Mouse (Mus musculus) gastrocnemius, adult 18-20 months (tissue): ENCODE measurements around the gene Trim9. TPM values are rescaled to one million over a fixed set of nuclear protein-coding genes. Genes with fewer than 3 reads are reported as not detected.

Source experiments
- DNase-seq: peaks from one replicate; pipeline ENCODE4 v3.0.0; 2021; ENCODE audit warnings: low spot score
- total RNA-seq, 2 experiments: library from RNA; stranded (reverse); gene quantifications; 2 replicates each; pipeline ENCODE4 v1.2.3; 2021

Trim9 gene
- total RNA-seq, 2 experiments from 2014 or later, result 0.05 to 0.09 TPM

- no peak for DNase-seq
Measured at GRCm38 (mm10) chr12:70214281-70214680, 133.1 kb downstream of the Trim9 start.

GRCm38 (mm10) chr12:70213601-70214000 is 133.8 kb downstream of the Trim9 start:
- DNase-seq, result no peak

DNA sequence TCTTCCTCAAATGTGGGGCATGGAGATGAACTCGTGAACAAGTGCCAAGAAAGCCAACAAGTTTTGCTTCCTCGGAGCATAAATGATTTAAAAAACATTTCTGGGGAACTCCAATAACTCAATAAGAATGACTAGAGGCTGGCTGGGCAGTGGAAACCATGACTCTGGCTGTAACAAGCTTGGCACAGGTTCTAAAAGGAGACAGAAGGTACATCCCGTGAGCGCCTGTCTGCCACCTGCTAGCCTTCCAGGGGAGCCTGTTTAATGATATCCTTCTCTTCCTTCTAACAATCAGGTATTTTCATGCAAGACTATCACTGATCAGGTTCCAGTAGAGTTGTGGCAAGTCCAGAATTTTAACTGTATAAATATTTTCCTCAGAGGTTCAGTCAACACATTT is 134.9 kb downstream of the Trim9 start:
- DNase-seq, result no peak

- DNase-seq, result no peak
Measured at GRCm38 (mm10) chr12:70208214-70208613, 139.2 kb downstream of the Trim9 start.

DNA sequence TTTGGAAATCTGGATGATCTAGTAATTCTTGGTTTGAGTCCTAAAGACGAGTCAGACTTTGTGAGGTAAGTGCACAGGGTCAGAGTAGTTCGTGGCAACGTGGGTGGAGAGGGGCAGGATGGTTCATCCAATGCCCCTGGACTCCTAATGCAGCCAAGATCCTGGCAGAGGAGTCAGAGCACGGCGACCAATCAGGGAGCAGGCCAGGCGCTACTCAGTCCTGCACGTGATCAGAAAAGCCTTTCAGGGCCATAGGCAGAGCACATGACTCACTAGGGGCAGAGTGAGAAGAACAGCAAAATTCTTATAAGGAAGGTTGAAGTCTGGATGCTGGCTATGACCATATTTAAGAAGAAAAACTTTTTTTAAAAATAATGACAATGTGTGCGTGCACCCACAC is 143.0 kb downstream of the Trim9 start:
- DNase-seq, result no peak

DNA sequence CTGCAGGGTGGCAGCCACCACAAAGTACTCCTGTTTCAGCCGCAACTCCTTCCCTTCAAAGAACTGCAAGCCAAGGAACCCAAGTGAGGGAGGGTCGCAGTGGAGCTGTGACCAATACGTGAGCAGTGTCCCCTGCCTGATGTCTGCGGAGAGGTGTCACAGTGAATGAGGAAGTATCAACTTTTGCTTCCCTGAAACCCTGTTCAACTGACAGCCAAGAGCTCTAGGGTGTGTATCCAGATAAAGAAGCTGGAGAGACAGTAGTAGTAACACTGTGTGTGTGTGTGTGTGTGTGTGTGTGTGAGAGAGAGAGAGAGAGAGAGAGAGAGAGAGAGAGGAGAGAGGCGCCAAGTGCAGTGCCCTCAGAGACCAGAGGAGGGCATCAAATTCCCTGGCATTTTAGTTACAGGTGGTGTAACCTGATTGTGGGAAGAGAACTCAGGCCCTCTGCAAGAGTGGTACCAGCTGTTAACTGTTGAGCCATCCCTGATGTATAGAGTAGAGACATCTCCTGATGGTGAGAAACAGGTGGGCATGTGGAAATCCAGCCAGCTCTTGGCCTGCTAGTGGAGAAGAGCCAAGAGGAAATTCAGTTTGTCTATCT is 145.4 kb downstream of the Trim9 start:
- DNase-seq, result no peak

GRCm38 (mm10) chr12:70196341-70196740 is 151.1 kb downstream of the Trim9 start:
- no peak for DNase-seq

DNA sequence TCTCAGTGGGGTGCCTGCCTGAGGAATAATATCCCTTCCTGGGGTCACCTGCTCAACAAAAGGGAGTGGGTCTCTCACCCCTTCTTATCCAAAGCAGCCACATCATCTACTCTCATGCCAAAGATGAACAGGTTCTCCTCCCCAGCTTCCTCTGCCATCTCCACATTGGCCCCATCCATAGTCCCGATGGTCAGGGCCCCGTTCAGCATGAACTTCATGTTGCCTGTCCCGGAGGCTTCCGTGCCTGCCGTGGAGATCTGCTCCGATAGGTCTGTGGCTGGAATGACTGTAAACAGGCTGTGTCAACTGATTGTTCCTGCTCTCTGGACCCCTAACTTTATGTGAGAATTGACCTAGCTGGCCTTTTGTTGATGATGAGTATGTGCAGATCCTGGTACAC is 152.0 kb downstream of the Trim9 start:
- no peak for DNase-seq

Other genes with a start within 250 kb of the Trim9 start
- 10 to 100 TPM; 22.2 to 33.3 TPM for gene Nin, start 233.9 kb downstream of the Trim9 start, total RNA-seq
- gene Abhd12b, start 193.5 kb downstream of the Trim9 start, total RNA-seq, result not detected
- 1 to 10 TPM; 1.4 to 2.4 TPM for gene Pygl, start 116.1 kb downstream of the Trim9 start, total RNA-seq
- 10 to 100 TPM; 10.9 to 11.1 TPM for gene Tmx1, start 105.5 kb upstream of the Trim9 start, total RNA-seq